Mouse (Mus musculus) large intestine, adult 2 months (tissue): ENCODE measurements around the gene Nr1d1. TPM values are rescaled to one million over a fixed set of nuclear protein-coding genes. Genes with fewer than 3 reads are reported as not detected.

Source experiments
- polyA plus RNA-seq: library from polyadenylated mRNA; depleted of rRNA; stranded (reverse); fragments of >200 nt; gene quantifications from 2 replicates; pipeline ENCODE4 v1.2.3, GENCODE M21; 2012; rRNA removed

Gene Nr1d1
- polyA plus RNA-seq, 1 experiment = 32.0 TPM

Other genes starting within 250 kb of the Nr1d1 start
- 8.1 and 15.1 TPM in 2 replicates for gene Ikzf3, start 229.3 kb downstream of the Nr1d1 start, polyA plus RNA-seq
- 0.31 and 0.78 TPM in 2 replicates for gene Zpbp2, start 224.2 kb downstream of the Nr1d1 start, polyA plus RNA-seq
- 45.7 and 70.2 TPM in 2 replicates for gene Ormdl3, start 188.0 kb downstream of the Nr1d1 start, polyA plus RNA-seq
- gene Lrrc3c, start 177.0 kb downstream of the Nr1d1 start, polyA plus RNA-seq = not detected in 2 replicates
- not detected in 2 replicates for gene Gm12355, start 149.7 kb downstream of the Nr1d1 start, polyA plus RNA-seq
- gene Gsdma3, start 149.0 kb downstream of the Nr1d1 start, polyA plus RNA-seq = not detected in 2 replicates
- 0.89 and 1.8 TPM in 2 replicates for gene Gsdma2, start 128.6 kb downstream of the Nr1d1 start, polyA plus RNA-seq
- 0.41 and 0.51 TPM in 2 replicates for gene Gsdma, start 111.0 kb downstream of the Nr1d1 start, polyA plus RNA-seq
- 186 and 196 TPM in 2 replicates for gene Psmd3, start 92.8 kb downstream of the Nr1d1 start, polyA plus RNA-seq
- not detected in 2 replicates for gene Csf3, start 74.1 kb downstream of the Nr1d1 start, polyA plus RNA-seq
- gene Med24, start 45.9 kb downstream of the Nr1d1 start, polyA plus RNA-seq = 43.2 and 50.8 TPM in 2 replicates
- gene Thra, start 34.7 kb downstream of the Nr1d1 start, polyA plus RNA-seq = 55.9 and 83.8 TPM in 2 replicates
- 22.1 and 32.3 TPM in 2 replicates for gene Msl1, start 20.2 kb upstream of the Nr1d1 start, polyA plus RNA-seq
- 21.1 and 23.8 TPM in 2 replicates for gene Casc3, start 29.6 kb upstream of the Nr1d1 start, polyA plus RNA-seq
- 29.2 and 37.4 TPM in 2 replicates for gene Rapgefl1, start 61.5 kb upstream of the Nr1d1 start, polyA plus RNA-seq
- 9.9 and 13.8 TPM in 2 replicates for gene Wipf2, start 88.3 kb upstream of the Nr1d1 start, polyA plus RNA-seq
- 2.4 and 2.7 TPM in 2 replicates for gene Cdc6, start 132.5 kb upstream of the Nr1d1 start, polyA plus RNA-seq
- gene Rara, start 152.5 kb upstream of the Nr1d1 start, polyA plus RNA-seq = 24.8 and 31.8 TPM in 2 replicates
- 1.1 and 1.4 TPM in 2 replicates for gene Gjd3, start 207.7 kb upstream of the Nr1d1 start, polyA plus RNA-seq
- gene Top2a, start 248.9 kb upstream of the Nr1d1 start, polyA plus RNA-seq = 25.6 and 27.9 TPM in 2 replicates